ENCODE assay signal across 8 mouse cellular contexts in genomic region chr2:4883009-4883704, GRCm38 (mm10). TPM values are rescaled to one million over a fixed set of nuclear protein-coding genes. Genes with fewer than 3 reads are reported as not detected.
DNase-seq lines count a peak whose midpoint lies in the region; ATAC-seq and TF ChIP-seq lines count a peak whose summit lies in the region.

No protein-coding gene starts in this region.

- H3K4me1 ChIP-seq in heart, embryonic 10.5 days = peaks cover 18% of the 10 kb centered on the region
- peaks cover 28% of the 10 kb centered on the region for H3K4me1 ChIP-seq in G1E (ENCODE audit: insufficient read depth, low read depth, low read length)
- peaks cover 12% of the 10 kb centered on the region for H3K4me1 ChIP-seq in forebrain, embryonic 14.5 days (ENCODE audit: control insufficient read depth, insufficient read depth, low read length)
- peaks cover 6 to 17% of the 10 kb centered on the region in 2 experiments for H3K4me1 ChIP-seq in liver, embryonic 14.5 days (replicated peaks; ENCODE audit: control insufficient read depth in 2 of 2, insufficient read depth in 2 of 2, low read length in 1 of 2)

- H3K27ac ChIP-seq in heart, embryonic 10.5 days = peak overlapping the region; percentile 99
- H3K27ac ChIP-seq in forebrain, embryonic 14.5 days (ENCODE audit: low read depth, low read length) = peak overlapping the region; percentile 100
- H3K27ac ChIP-seq in liver, embryonic 14.5 days = peak overlapping the region; percentile 32; the same call in 1 of the 2 replicates

- no peak for TF ChIP-seq CTCF in G1E (IDR thresholded peaks at IDR 0.05; ENCODE audit: low read depth, low read length)
- TF ChIP-seq CTCF in liver, embryonic 14.5 days (IDR thresholded peaks at IDR 0.05; ENCODE audit: low read depth) = no peak

- no peaks in the 10 kb centered on the region for H3K9me3 ChIP-seq in heart, embryonic 10.5 days
- no peaks in the 10 kb centered on the region for H3K9me3 ChIP-seq in G1E (replicated peaks)
- H3K9me3 ChIP-seq in forebrain, embryonic 14.5 days (replicated peaks; ENCODE audit: control insufficient read depth, low read length) = no peaks in the 10 kb centered on the region
- no peaks in the 10 kb centered on the region for H3K9me3 ChIP-seq in liver, embryonic 14.5 days (ENCODE audit: control insufficient read depth, low read length)

- peak overlapping the region; percentile 99 for H3K9ac ChIP-seq in forebrain, embryonic 14.5 days (ENCODE audit: low read length)
- peak overlapping the region; percentile 96 for H3K9ac ChIP-seq in liver, embryonic 14.5 days (replicated peaks)

- H3K4me3 ChIP-seq in heart, embryonic 10.5 days = peak overlapping the region; percentile 78
- peak overlapping the region; percentile 88 for H3K4me3 ChIP-seq in G1E (ENCODE audit: low read depth, low read length)
- peak overlapping the region; percentile 90 for H3K4me3 ChIP-seq in forebrain, embryonic 14.5 days (ENCODE audit: low read depth, low read length)
- H3K4me3 ChIP-seq in liver, embryonic 14.5 days (ENCODE audit: insufficient read depth in 1 of 2, low read depth in 2 of 2, low read length in 2 of 2) = peak overlapping the region; percentile 89 to 94

- ATAC-seq in G1E (ENCODE audit: extremely low read depth, insufficient number of reproducible peaks, low FRiP score, poor library complexity, severe bottlenecking) = 0 out of 2 replicates have a peak, but pooled peaks have one; percentile 16
- no peak for ATAC-seq in forebrain, embryonic 14.5 days
- ATAC-seq in liver, embryonic 14.5 days (ENCODE audit: insufficient read depth) = no peak

- no peaks in the 10 kb centered on the region for H3K27me3 ChIP-seq in heart, embryonic 10.5 days (ENCODE audit: insufficient read depth, poor library complexity, severe bottlenecking)
- peaks cover 1% of the 10 kb centered on the region; the same call in 1 of the 2 replicates for H3K27me3 ChIP-seq in G1E (ENCODE audit: insufficient read depth, low read length)
- H3K27me3 ChIP-seq in forebrain, embryonic 14.5 days (replicated peaks; ENCODE audit: control insufficient read depth, insufficient read depth, low read length) = no peaks in the 10 kb centered on the region
- H3K27me3 ChIP-seq in liver, embryonic 14.5 days (ENCODE audit: control insufficient read depth, insufficient read depth, low read length) = peaks cover 5% of the 10 kb centered on the region

- DNase-seq in heart, embryonic 10.5 days (ENCODE audit: low spot score) = no peak
- no peak for DNase-seq in heart, adult 8-10 months (ENCODE audit: low spot score)
- no peak for DNase-seq in G1E (ENCODE audit: low spot score)
- DNase-seq in forebrain, embryonic 14.5 days (ENCODE audit: low spot score) = peak; percentile 42
- peak in 1 of 3 experiments; percentile 10 for DNase-seq in liver, embryonic 14.5 days (ENCODE audit: low read depth in 3 of 3, low spot score in 3 of 3)
- peak; percentile 25 for DNase-seq in thymus, postnatal 25 days
- DNase-seq in frontal cortex, postnatal 36 days (ENCODE audit: low spot score in 2 of 2) = no peak
- no peak for DNase-seq in layer of hippocampus, postnatal 36 days

- peak overlapping the region; percentile 83 for H3K4me2 ChIP-seq in forebrain, embryonic 14.5 days (ENCODE audit: low read length)
- H3K4me2 ChIP-seq in liver, embryonic 14.5 days (ENCODE audit: low read depth) = peak overlapping the region; percentile 91

- TF ChIP-seq EP300 in liver, embryonic 14.5 days (IDR thresholded peaks at IDR 0.05; ENCODE audit: low read depth) = no peak

- peaks cover 36% of the 10 kb centered on the region for H3K36me3 ChIP-seq in heart, embryonic 10.5 days
- peaks cover 39% of the 10 kb centered on the region for H3K36me3 ChIP-seq in G1E (replicated peaks)
- peaks cover 31% of the 10 kb centered on the region for H3K36me3 ChIP-seq in forebrain, embryonic 14.5 days (ENCODE audit: control insufficient read depth, insufficient read depth, low read length)
- H3K36me3 ChIP-seq in liver, embryonic 14.5 days (replicated peaks; ENCODE audit: control insufficient read depth, insufficient read depth, low read depth) = peaks cover 29% of the 10 kb centered on the region

- WGBS in heart, embryonic 10.5 days = 5% methylated on average over 18 of the region's 18 CpGs
- under 1% methylated on average over 18 of the region's 18 CpGs for WGBS in forebrain, embryonic 14.5 days
- 4% methylated on average over 18 of the region's 18 CpGs for WGBS in liver, embryonic 14.5 days (ENCODE audit: insufficient replicate concordance)

RNA-seq across cellular contexts. Expression of gene Sephs1, which starts 1.8 kb away (rescaled TPM):
- polyA plus RNA-seq in heart, embryonic 10.5 days (2016; fragmentation: Nextera tagmentation; extraction: Ambion mirVana) = 60.2 and 71.3 TPM in 2 replicates
- 10 to 100 TPM; 10.1 to 15.0 (median 12.0) TPM for total RNA-seq in heart, adult 8-10 months (2022)
- total RNA-seq in G1E (2014; fragmentation: Nextera tagmentation) = 38.8 and 42.6 TPM in 2 replicates
- 52.2 and 55.8 TPM in 2 replicates for total RNA-seq in G1E (2017)
- 8.4 and 9.0 TPM in 2 replicates for polyA plus RNA-seq in G1E (2012)
- polyA plus RNA-seq in forebrain, embryonic 14.5 days (2014; fragmentation: Nextera tagmentation; extraction: Ambion mirVana) = 88.5 and 102 TPM in 2 replicates
- polyA plus RNA-seq in liver, embryonic 14.5 days (2012; rRNA removed) = 12.7 and 16.8 TPM in 2 replicates
- 29.9 and 32.2 TPM in 2 replicates for polyA plus RNA-seq in liver, embryonic 14.5 days (2014; fragmentation: Nextera tagmentation; extraction: Ambion mirVana)
- total RNA-seq in layer of hippocampus, postnatal 36 days (2021) = 10 to 100 TPM; 21.8 to 21.9 TPM

RNA-seq across cellular contexts. Expression of gene Phyh, which starts 35.7 kb away (rescaled TPM):
- 59.7 and 84.7 TPM in 2 replicates for polyA plus RNA-seq in heart, embryonic 10.5 days (2016; fragmentation: Nextera tagmentation; extraction: Ambion mirVana)
- 100 to 1,000 TPM; 845 to 879 (median 862) TPM for total RNA-seq in heart, adult 8-10 months (2022)
- 22.6 and 32.8 TPM in 2 replicates for total RNA-seq in G1E (2014; fragmentation: Nextera tagmentation)
- 14.5 and 20.2 TPM in 2 replicates for total RNA-seq in G1E (2017)
- 3.8 and 4.3 TPM in 2 replicates for polyA plus RNA-seq in G1E (2012)
- polyA plus RNA-seq in forebrain, embryonic 14.5 days (2014; fragmentation: Nextera tagmentation; extraction: Ambion mirVana) = 52.0 and 54.6 TPM in 2 replicates
- 27.3 and 38.8 TPM in 2 replicates for polyA plus RNA-seq in liver, embryonic 14.5 days (2012; rRNA removed)
- polyA plus RNA-seq in liver, embryonic 14.5 days (2014; fragmentation: Nextera tagmentation; extraction: Ambion mirVana) = 63.8 and 67.8 TPM in 2 replicates
- 10 to 100 TPM; 78.2 to 85.7 TPM for total RNA-seq in layer of hippocampus, postnatal 36 days (2021)

Comparison
In these comparisons a context has a peak if more than half of its experiments do, and no peak if none do; other contexts are left out.
1. DNase-seq: peak in forebrain, embryonic 14.5 days (single experiment) and thymus, postnatal 25 days (single experiment); none in heart, embryonic 10.5 days (single experiment), heart, adult 8-10 months (single experiment), G1E (single experiment), frontal cortex, postnatal 36 days (0 of 2) and layer of hippocampus, postnatal 36 days (0 of 2).
2. H3K27ac ChIP-seq: peak in every context shown above with its lines; median percentile 100 in forebrain, embryonic 14.5 days; 99 in heart, embryonic 10.5 days; 32 in liver, embryonic 14.5 days.
3. Peak in every context shown above with its lines, with median percentiles within 50 percentile points of each other: H3K4me3 ChIP-seq.